Mouse (Mus musculus): ENCODE measurements at regions not wholly inside any gene's neighbourhood (a gene's known extent, or its start where the extent isn't known, plus 50 kb on each side); places are given as distances from the start of the nearest gene placed in this dataset.

GRCm38 (mm10) chr8:31750482-31751126, 1677.9 kb upstream of the 5930422O12Rik start:
- no peak overlapping the region for H3K4me3 ChIP-seq (replicated peaks)
- ATAC-seq = no peak
- no peaks in the 10 kb centered on the region for H3K27me3 ChIP-seq (replicated peaks)
- WGBS = 73% methylated on average over 3 of the region's 3 CpGs
- H3K4me2 ChIP-seq (replicated peaks) = no peak overlapping the region
- H3K4me1 ChIP-seq (replicated peaks) = no peaks in the 10 kb centered on the region
- H3K9me3 ChIP-seq = no peaks in the 10 kb centered on the region
- H3K36me3 ChIP-seq = no peaks in the 10 kb centered on the region
- no peak overlapping the region for H3K27ac ChIP-seq
- no peak overlapping the region for H3K9ac ChIP-seq

DNA sequence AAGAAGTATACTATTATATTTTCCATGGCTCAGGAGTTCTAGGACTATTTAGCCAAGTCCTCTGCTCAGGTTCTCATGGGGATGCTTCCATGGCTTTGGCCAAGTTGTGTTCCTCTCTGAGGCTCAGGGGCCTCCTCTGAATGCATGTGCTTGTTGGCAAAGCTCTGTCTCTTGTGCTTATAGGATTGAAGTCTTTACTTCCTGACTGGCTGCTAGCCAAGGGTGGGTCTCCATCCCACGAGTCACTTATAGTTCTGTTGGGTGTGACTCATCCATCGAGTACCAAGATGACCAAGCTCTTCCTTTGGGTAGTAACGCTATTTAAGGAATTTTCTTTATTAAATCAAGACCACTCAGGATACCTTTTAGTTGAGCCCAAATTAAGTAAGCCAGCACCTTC, 1672.8 kb upstream of the 5930422O12Rik start:
- Histone ChIP-seq H3K27me3 (replicated peaks) (no peaks in the 10 kb centered on the region), H3K27ac (no peak overlapping the region), H3K36me3 (no peaks in the 10 kb centered on the region), H3K4me3 (replicated peaks) (no peak overlapping the region), H3K4me2 (replicated peaks) (no peak overlapping the region), H3K9me3 (no peaks in the 10 kb centered on the region), H3K9ac (no peak overlapping the region), H3K4me1 (replicated peaks) (no peaks in the 10 kb centered on the region)
- ATAC-seq = no peak
- WGBS = 55% methylated on average over 3 of the region's 3 CpGs

- Histone ChIP-seq H3K36me3 (no peaks in the 10 kb centered on the region), H3K4me1 (replicated peaks) (no peaks in the 10 kb centered on the region), H3K27ac (no peak overlapping the region), H3K9me3 (no peaks in the 10 kb centered on the region), H3K9ac (no peak overlapping the region), H3K4me3 (replicated peaks) (no peak overlapping the region), H3K4me2 (replicated peaks) (no peak overlapping the region), H3K27me3 (replicated peaks) (no peaks in the 10 kb centered on the region)
- ATAC-seq = no peak
- 70% methylated on average over 6 of the region's 6 CpGs for whole genome bisulfite sequencing
These were observed 1666.4 kb upstream of the 5930422O12Rik start for GRCm38 (mm10) chr8:31762091-31762490.
